Mouse (Mus musculus) stomach, embryonic 16.5 days (tissue): ENCODE results near the gene Desi2. TPM values are rescaled to one million over a fixed set of nuclear protein-coding genes. Genes with fewer than 3 reads are reported as not detected.
"Not testable (repeated sequence)": the region's sequence is repeated elsewhere in the genome, so short reads cannot be mapped to it uniquely, and the experiment has no call there.

Source experiments
- ATAC-seq: fragments of 200-750 bp; cut with Nextera tagmentation; 2 replicates; pipeline ENCODE4 v1.8.0; 2017; ENCODE audit warnings: moderate number of reproducible peaks, moderate TSS enrichment; ENCODE audit not compliant: insufficient read depth, low FRiP score
- H3K27ac ChIP-seq: fragments of 300-500 bp; sonication (generic); 2 replicates; pipeline ENCODE4 v1.5.1; 2014; ENCODE audit warnings: low read length
- H3K27me3 ChIP-seq: fragments of 300-500 bp; sonication (generic); 2 replicates; pipeline ENCODE4 v1.6.1; 2014; ENCODE audit warnings: low read length, control low read depth, mixed read lengths; ENCODE audit not compliant: control insufficient read depth, insufficient read depth
- H3K36me3 ChIP-seq: fragments of 300-500 bp; sonication (generic); 2 replicates; pipeline ENCODE4 v1.6.1; 2014; ENCODE audit warnings: low read length; ENCODE audit not compliant: control insufficient read depth, insufficient read depth
- H3K4me1 ChIP-seq: fragments of 300-500 bp; sonication (generic); 2 replicates; pipeline ENCODE4 v1.6.1; 2014; ENCODE audit warnings: low read length, control low read depth, mixed read lengths; ENCODE audit not compliant: control insufficient read depth, insufficient read depth
- H3K4me2 ChIP-seq: fragments of 300-500 bp; sonication (generic); 2 replicates; pipeline ENCODE4 v1.6.1; 2014; ENCODE audit warnings: low read depth, low read length, mixed read lengths
- H3K4me3 ChIP-seq: fragments of 300-500 bp; sonication (generic); replicated peaks from 2 replicates; pipeline ENCODE4 v1.5.1; 2014; ENCODE audit warnings: mild to moderate bottlenecking, low read length
- H3K9ac ChIP-seq: fragments of 300-500 bp; sonication (generic); 2 replicates; pipeline ENCODE4 v1.6.1; 2014; ENCODE audit warnings: low read length
- H3K9me3 ChIP-seq: fragments of 300-500 bp; sonication (generic); replicated peaks from 2 replicates; pipeline ENCODE4 v1.6.1; 2016; ENCODE audit warnings: low read length, control low read depth; ENCODE audit not compliant: control insufficient read depth
- WGBS: fragments of 180-500 bp; shearing (Covaris S2); extraction: QIAGEN DNeasy Blood & Tissue Kit; methylation state at CpG from one replicate; pipeline ENCODE4 v1.1.7; 2014; 5-methylcytosine and 5-hydroxymethylcytosine counted together
- polyA plus RNA-seq: library from polyadenylated mRNA; unstranded; fragments of >200 nt; fragmentation: Nextera tagmentation; extraction: Ambion mirVana; gene quantifications from 2 replicates; pipeline ENCODE4 v1.2.1, GENCODE M21; 2015

Desi2 gene
- polyA plus RNA-seq, 1 experiment from 2014 or later, result 18.2 TPM

- no peak for ATAC-seq
- no peak overlapping the region for H3K4me3 ChIP-seq
- H3K27me3 ChIP-seq, result no peaks in the 10 kb centered on the region
- H3K4me1 ChIP-seq, result no peaks in the 10 kb centered on the region
- H3K9ac ChIP-seq, result no peak overlapping the region
- H3K36me3 ChIP-seq, result no peaks in the 10 kb centered on the region
- H3K4me2 ChIP-seq, result no peak overlapping the region
- H3K9me3 ChIP-seq, result no peaks in the 10 kb centered on the region
- H3K27ac ChIP-seq, result no peak overlapping the region
Measured at GRCm38 (mm10) chr1:178209966-178210365, 22.7 kb downstream of the Desi2 start.

GRCm38 (mm10) chr1:178217157-178217556 is 29.9 kb downstream of the Desi2 start:
- Histone ChIP-seq H3K9me3 (no peaks in the 10 kb centered on the region), H3K4me3 (no peak overlapping the region), H3K4me2 (no peak overlapping the region), H3K36me3 (no peaks in the 10 kb centered on the region), H3K4me1 (peaks cover 3% of the 10 kb centered on the region), H3K9ac (no peak overlapping the region), H3K27ac (no peak overlapping the region), H3K27me3 (no peaks in the 10 kb centered on the region)
- ATAC-seq, result no peak

GRCm38 (mm10) chr1:178218305-178218704 is 31.1 kb downstream of the Desi2 start:
- Histone ChIP-seq H3K36me3 (no peaks in the 10 kb centered on the region), H3K27ac (no peak overlapping the region), H3K27me3 (no peaks in the 10 kb centered on the region), H3K4me1 (peaks cover 3% of the 10 kb centered on the region), H3K4me3 (no peak overlapping the region), H3K9me3 (no peaks in the 10 kb centered on the region), H3K9ac (no peak overlapping the region), H3K4me2 (no peak overlapping the region)
- 0 out of 2 replicates have a peak, but pooled peaks have one; percentile 37 for ATAC-seq

- no peaks in the 10 kb centered on the region for H3K27me3 ChIP-seq
- peaks cover 3% of the 10 kb centered on the region for H3K4me1 ChIP-seq
- H3K36me3 ChIP-seq, result no peaks in the 10 kb centered on the region
- H3K27ac ChIP-seq, result peak overlapping the region; percentile 69; the same call in 1 of the 2 replicates
- no peak for ATAC-seq
- H3K9me3 ChIP-seq, result peaks cover 4% of the 10 kb centered on the region; the same call in 1 of the 2 replicates
- H3K4me2 ChIP-seq, result no peak overlapping the region
- H3K9ac ChIP-seq, result no peak overlapping the region
- no peak overlapping the region for H3K4me3 ChIP-seq
- 66% methylated on average over 5 of the region's 5 CpGs for WGBS
Measured at GRCm38 (mm10) chr1:178219166-178220077, 32.2 kb downstream of the Desi2 start.

- Histone ChIP-seq H3K9me3 (peaks cover 32% of the 10 kb centered on the region), H3K36me3 (peaks cover 26% of the 10 kb centered on the region)
- not testable (repeated sequence) for H3K4me1 ChIP-seq, H3K4me2 ChIP-seq, H3K9ac ChIP-seq, ATAC-seq, H3K27me3 ChIP-seq, H3K27ac ChIP-seq, H3K4me3 ChIP-seq
- WGBS, result 96% methylated on average over 4 of the region's 4 CpGs
Measured at GRCm38 (mm10) chr1:178228888-178229287, 41.7 kb downstream of the Desi2 start.

- no peaks in the 10 kb centered on the region for H3K27me3 ChIP-seq
- H3K4me2 ChIP-seq, result no peak overlapping the region
- ATAC-seq, result no peak
- no peaks in the 10 kb centered on the region; the same call in 1 of the 2 replicates for H3K4me1 ChIP-seq
- H3K9me3 ChIP-seq, result no peaks in the 10 kb centered on the region; the same call in 1 of the 2 replicates
- no peak overlapping the region for H3K4me3 ChIP-seq
- 88% methylated on average over 3 of the region's 3 CpGs for whole genome bisulfite sequencing
- no peak overlapping the region for H3K27ac ChIP-seq
- no peak overlapping the region for H3K9ac ChIP-seq
- H3K36me3 ChIP-seq, result no peaks in the 10 kb centered on the region
Measured at GRCm38 (mm10) chr1:178234109-178234508, 46.9 kb downstream of the Desi2 start.

GRCm38 (mm10) chr1:178235919-178236466 is 48.8 kb downstream of the Desi2 start:
- H3K9ac ChIP-seq, result no peak overlapping the region
- H3K27ac ChIP-seq, result no peak overlapping the region
- ATAC-seq, result no peak
- H3K4me2 ChIP-seq, result no peak overlapping the region
- H3K9me3 ChIP-seq, result no peaks in the 10 kb centered on the region
- no peaks in the 10 kb centered on the region for H3K36me3 ChIP-seq
- 65% methylated on average over 2 of the region's 2 CpGs for WGBS
- no peak overlapping the region for H3K4me3 ChIP-seq
- no peaks in the 10 kb centered on the region; the same call in 1 of the 2 replicates for H3K4me1 ChIP-seq
- no peaks in the 10 kb centered on the region for H3K27me3 ChIP-seq

GRCm38 (mm10) chr1:178238676-178239075 is 51.5 kb downstream of the Desi2 start:
- Histone ChIP-seq H3K27me3 (no peaks in the 10 kb centered on the region), H3K27ac (no peak overlapping the region), H3K4me2 (no peak overlapping the region), H3K9me3 (no peaks in the 10 kb centered on the region), H3K4me3 (no peak overlapping the region), H3K9ac (no peak overlapping the region), H3K36me3 (0 out of 2 replicates have a peak, but pooled peaks cover 3% of the 10 kb centered on the region), H3K4me1 (no peaks in the 10 kb centered on the region; the same call in 1 of the 2 replicates)
- no peak for ATAC-seq
- WGBS, result 83% methylated on average over 1 of the region's 1 CpGs

- ATAC-seq, result no peak
- H3K4me1 ChIP-seq, result no peaks in the 10 kb centered on the region
- 94% methylated on average over 1 of the region's 1 CpGs for WGBS
- H3K27me3 ChIP-seq, result no peaks in the 10 kb centered on the region
- no peak overlapping the region for H3K4me3 ChIP-seq
- no peak overlapping the region for H3K27ac ChIP-seq
- H3K9ac ChIP-seq, result no peak overlapping the region
- peaks cover 12% of the 10 kb centered on the region; the same call in 1 of the 2 replicates for H3K36me3 ChIP-seq
- H3K9me3 ChIP-seq, result no peaks in the 10 kb centered on the region; the same call in 1 of the 2 replicates
- H3K4me2 ChIP-seq, result no peak overlapping the region
Measured at GRCm38 (mm10) chr1:178241884-178242508, 54.8 kb downstream of the Desi2 start.
